Mouse (Mus musculus): ENCODE data around the gene Kirrel3. TPM values are rescaled to one million over a fixed set of nuclear protein-coding genes. Genes with fewer than 3 reads are reported as not detected.

Gene Kirrel3
- polyA plus RNA-seq, 1 experiment from 2014 or later = 6.0 TPM

- 92% methylated on average over 4 of the region's 4 CpGs for WGBS
- Histone ChIP-seq H3K4me3 (ENCODE audit: low read depth, low read length) (no peak overlapping the region), H3K9ac (ENCODE audit: low read length) (no peak overlapping the region), H3K27me3 (ENCODE audit: control insufficient read depth, insufficient read depth, low read length) (no peaks in the 10 kb centered on the region), H3K27ac (ENCODE audit: low read depth, low read length) (no peak overlapping the region), H3K36me3 (ENCODE audit: control insufficient read depth, insufficient read depth, low read length) (peaks cover 3% of the 10 kb centered on the region; the same call in 1 of the 2 replicates), H3K4me2 (no peak overlapping the region), H3K4me1 (ENCODE audit: control insufficient read depth, insufficient read depth, low read length) (no peaks in the 10 kb centered on the region), H3K9me3 (ENCODE audit: control insufficient read depth, low read length) (no peaks in the 10 kb centered on the region)
- ATAC-seq (ENCODE audit: low FRiP score) = no peak
- DNase-seq (ENCODE audit: low spot score, missing footprints) = no peak
Observed at GRCm38 (mm10) chr9:35051666-35052065, 566.0 kb downstream of the Kirrel3 start.

GRCm38 (mm10) chr9:35052671-35053070, 567.0 kb downstream of the Kirrel3 start:
- WGBS = 89% methylated on average over 4 of the region's 4 CpGs
- Histone ChIP-seq H3K4me1 (ENCODE audit: control insufficient read depth, insufficient read depth, low read length) (no peaks in the 10 kb centered on the region), H3K4me2 (no peak overlapping the region), H3K27me3 (ENCODE audit: control insufficient read depth, insufficient read depth, low read length) (no peaks in the 10 kb centered on the region), H3K36me3 (ENCODE audit: control insufficient read depth, insufficient read depth, low read length) (peaks cover 3% of the 10 kb centered on the region; the same call in 1 of the 2 replicates), H3K4me3 (ENCODE audit: low read depth, low read length) (no peak overlapping the region), H3K9ac (ENCODE audit: low read length) (no peak overlapping the region), H3K27ac (ENCODE audit: low read depth, low read length) (no peak overlapping the region), H3K9me3 (ENCODE audit: control insufficient read depth, low read length) (no peaks in the 10 kb centered on the region)
- DNase-seq (ENCODE audit: low spot score, missing footprints) (no peak), ATAC-seq (ENCODE audit: low FRiP score) (no peak)

- H3K4me1 ChIP-seq (ENCODE audit: control insufficient read depth, insufficient read depth, low read length) = no peaks in the 10 kb centered on the region
- WGBS = 95% methylated on average over 16 of the region's 16 CpGs
- no peak for DNase-seq (ENCODE audit: low spot score, missing footprints)
- H3K4me3 ChIP-seq (ENCODE audit: low read depth, low read length) = no peak overlapping the region
- no peaks in the 10 kb centered on the region for H3K27me3 ChIP-seq (ENCODE audit: control insufficient read depth, insufficient read depth, low read length)
- H3K27ac ChIP-seq (ENCODE audit: low read depth, low read length) = no peak overlapping the region
- no peak overlapping the region for H3K4me2 ChIP-seq
- peaks cover 3% of the 10 kb centered on the region; the same call in 1 of the 2 replicates for H3K36me3 ChIP-seq (ENCODE audit: control insufficient read depth, insufficient read depth, low read length)
- no peak for ATAC-seq (ENCODE audit: low FRiP score)
- no peak overlapping the region for H3K9ac ChIP-seq (ENCODE audit: low read length)
- no peaks in the 10 kb centered on the region for H3K9me3 ChIP-seq (ENCODE audit: control insufficient read depth, low read length)
Observed at GRCm38 (mm10) chr9:35053081-35053480, 567.4 kb downstream of the Kirrel3 start.

- no peaks in the 10 kb centered on the region for H3K27me3 ChIP-seq (ENCODE audit: control insufficient read depth, insufficient read depth, low read length)
- H3K4me2 ChIP-seq = no peak overlapping the region
- 78% methylated on average over 3 of the region's 3 CpGs for WGBS
- no peak overlapping the region for H3K9ac ChIP-seq (ENCODE audit: low read length)
- H3K27ac ChIP-seq (ENCODE audit: low read depth, low read length) = no peak overlapping the region
- H3K9me3 ChIP-seq (ENCODE audit: control insufficient read depth, low read length) = no peaks in the 10 kb centered on the region
- ATAC-seq (ENCODE audit: low FRiP score) (no peak), DNase-seq (ENCODE audit: low spot score, missing footprints) (no peak)
- no peak overlapping the region for H3K4me3 ChIP-seq (ENCODE audit: low read depth, low read length)
- no peaks in the 10 kb centered on the region for H3K4me1 ChIP-seq (ENCODE audit: control insufficient read depth, insufficient read depth, low read length)
- peaks cover 3% of the 10 kb centered on the region; the same call in 1 of the 2 replicates for H3K36me3 ChIP-seq (ENCODE audit: control insufficient read depth, insufficient read depth, low read length)
Observed at GRCm38 (mm10) chr9:35053669-35054068, 568.0 kb downstream of the Kirrel3 start.

- no peak overlapping the region for H3K4me2 ChIP-seq
- peaks cover 3% of the 10 kb centered on the region; the same call in 1 of the 2 replicates for H3K36me3 ChIP-seq (ENCODE audit: control insufficient read depth, insufficient read depth, low read length)
- no peak overlapping the region for H3K9ac ChIP-seq (ENCODE audit: low read length)
- H3K4me1 ChIP-seq (ENCODE audit: control insufficient read depth, insufficient read depth, low read length) = no peaks in the 10 kb centered on the region
- H3K27me3 ChIP-seq (ENCODE audit: control insufficient read depth, insufficient read depth, low read length) = no peaks in the 10 kb centered on the region
- no peaks in the 10 kb centered on the region for H3K9me3 ChIP-seq (ENCODE audit: control insufficient read depth, low read length)
- WGBS = 89% methylated on average over 11 of the region's 11 CpGs
- DNase-seq (ENCODE audit: low spot score, missing footprints) = no peak
- no peak overlapping the region for H3K27ac ChIP-seq (ENCODE audit: low read depth, low read length)
- no peak overlapping the region for H3K4me3 ChIP-seq (ENCODE audit: low read depth, low read length)
- ATAC-seq (ENCODE audit: low FRiP score) = no peak
Observed at GRCm38 (mm10) chr9:35055528-35056330, 570.0 kb downstream of the Kirrel3 start.

GRCm38 (mm10) chr9:35056611-35057010, 570.9 kb downstream of the Kirrel3 start:
- no peaks in the 10 kb centered on the region for H3K9me3 ChIP-seq (ENCODE audit: control insufficient read depth, low read length)
- H3K9ac ChIP-seq (ENCODE audit: low read length) = no peak overlapping the region
- H3K36me3 ChIP-seq (ENCODE audit: control insufficient read depth, insufficient read depth, low read length) = peaks cover 3% of the 10 kb centered on the region; the same call in 1 of the 2 replicates
- H3K27me3 ChIP-seq (ENCODE audit: control insufficient read depth, insufficient read depth, low read length) = no peaks in the 10 kb centered on the region
- no peak overlapping the region for H3K4me3 ChIP-seq (ENCODE audit: low read depth, low read length)
- no peak overlapping the region for H3K27ac ChIP-seq (ENCODE audit: low read depth, low read length)
- no peaks in the 10 kb centered on the region for H3K4me1 ChIP-seq (ENCODE audit: control insufficient read depth, insufficient read depth, low read length)
- ATAC-seq (ENCODE audit: low FRiP score) (no peak), DNase-seq (ENCODE audit: low spot score, missing footprints) (no peak)
- 81% methylated on average over 3 of the region's 3 CpGs for WGBS
- no peak overlapping the region for H3K4me2 ChIP-seq

GRCm38 (mm10) chr9:35057631-35058030, 571.9 kb downstream of the Kirrel3 start:
- peaks cover under 1% of the 10 kb centered on the region; the same call in 1 of the 2 replicates for H3K36me3 ChIP-seq (ENCODE audit: control insufficient read depth, insufficient read depth, low read length)

GRCm38 (mm10) chr9:35058186-35058585, 572.5 kb downstream of the Kirrel3 start:
- DNase-seq (ENCODE audit: low spot score, missing footprints) = no peak

More at GRCm38 (mm10) chr9:35057631-35058030, 571.9 kb downstream of the Kirrel3 start:
- Histone ChIP-seq H3K9ac (ENCODE audit: low read length) (no peak overlapping the region), H3K27ac (ENCODE audit: low read depth, low read length) (no peak overlapping the region), H3K27me3 (ENCODE audit: control insufficient read depth, insufficient read depth, low read length) (no peaks in the 10 kb centered on the region), H3K9me3 (ENCODE audit: control insufficient read depth, low read length) (no peaks in the 10 kb centered on the region), H3K4me2 (no peak overlapping the region), H3K4me3 (ENCODE audit: low read depth, low read length) (no peak overlapping the region), H3K4me1 (ENCODE audit: control insufficient read depth, insufficient read depth, low read length) (no peaks in the 10 kb centered on the region)
- 88% methylated on average over 6 of the region's 6 CpGs for WGBS
- peak; percentile 79 for DNase-seq (ENCODE audit: low spot score, missing footprints)
- no peak for ATAC-seq (ENCODE audit: low FRiP score)

GRCm38 (mm10) chr9:35058596-35059354, 573.1 kb downstream of the Kirrel3 start:
- Histone ChIP-seq H3K4me3 (ENCODE audit: low read depth, low read length) (no peak overlapping the region), H3K9ac (ENCODE audit: low read length) (no peak overlapping the region), H3K4me2 (no peak overlapping the region), H3K27me3 (ENCODE audit: control insufficient read depth, insufficient read depth, low read length) (no peaks in the 10 kb centered on the region), H3K36me3 (ENCODE audit: control insufficient read depth, insufficient read depth, low read length) (no peaks in the 10 kb centered on the region), H3K4me1 (ENCODE audit: control insufficient read depth, insufficient read depth, low read length) (no peaks in the 10 kb centered on the region), H3K27ac (ENCODE audit: low read depth, low read length) (no peak overlapping the region), H3K9me3 (ENCODE audit: control insufficient read depth, low read length) (no peaks in the 10 kb centered on the region)
- no peak for ATAC-seq (ENCODE audit: low FRiP score)
- 92% methylated on average over 2 of the region's 2 CpGs for WGBS
- DNase-seq (ENCODE audit: low spot score, missing footprints) = no peak

More at GRCm38 (mm10) chr9:35058186-35058585, 572.5 kb downstream of the Kirrel3 start:
- 93% methylated on average over 4 of the region's 4 CpGs for WGBS
- H3K9ac ChIP-seq (ENCODE audit: low read length) = no peak overlapping the region
- ATAC-seq (ENCODE audit: low FRiP score) = no peak
- no peaks in the 10 kb centered on the region for H3K36me3 ChIP-seq (ENCODE audit: control insufficient read depth, insufficient read depth, low read length)
- H3K27ac ChIP-seq (ENCODE audit: low read depth, low read length) = no peak overlapping the region
- no peaks in the 10 kb centered on the region for H3K4me1 ChIP-seq (ENCODE audit: control insufficient read depth, insufficient read depth, low read length)
- no peak overlapping the region for H3K4me2 ChIP-seq
- no peaks in the 10 kb centered on the region for H3K9me3 ChIP-seq (ENCODE audit: control insufficient read depth, low read length)
- no peak overlapping the region for H3K4me3 ChIP-seq (ENCODE audit: low read depth, low read length)
- no peaks in the 10 kb centered on the region for H3K27me3 ChIP-seq (ENCODE audit: control insufficient read depth, insufficient read depth, low read length)

Measured in midbrain, embryonic 11.5 days (tissue).